Mouse (Mus musculus) neural tube, embryonic 10.5 days (tissue): ENCODE measurements around the gene Zfp46.

Experiments
- DNase-seq: peaks from one replicate; pipeline ENCODE4 v3.0.0-alpha.2; 2017; ENCODE audit warnings: low spot score; ENCODE audit errors: extremely low spot score

Zfp46 gene

GRCm38 (mm10) chr4:136311042-136311999, 26.8 kb downstream of the Zfp46 start:
- DNase-seq, result peak; percentile 81

- DNase-seq, result no peak
Observed at GRCm38 (mm10) chr4:136312616-136313015, 28.1 kb downstream of the Zfp46 start.

- DNase-seq, result no peak
Observed at GRCm38 (mm10) chr4:136317667-136318066, 33.2 kb downstream of the Zfp46 start.

GRCm38 (mm10) chr4:136320016-136320415, 35.5 kb downstream of the Zfp46 start:
- no peak for DNase-seq

- DNase-seq, result no peak
Observed at GRCm38 (mm10) chr4:136324226-136324625, 39.7 kb downstream of the Zfp46 start.

- DNase-seq, result no peak
Observed at GRCm38 (mm10) chr4:136327238-136327637, 42.8 kb downstream of the Zfp46 start.

GRCm38 (mm10) chr4:136328115-136328514, 43.6 kb downstream of the Zfp46 start:
- DNase-seq, result no peak

- DNase-seq, result no peak
Observed at GRCm38 (mm10) chr4:136331709-136332108, 47.2 kb downstream of the Zfp46 start.

GRCm38 (mm10) chr4:136333191-136333590, 48.7 kb downstream of the Zfp46 start:
- DNase-seq, result no peak

- no peak for DNase-seq
Observed at GRCm38 (mm10) chr4:136335065-136335464, 50.6 kb downstream of the Zfp46 start.

GRCm38 (mm10) chr4:136337129-136337528, 52.6 kb downstream of the Zfp46 start:
- DNase-seq, result no peak
